Mouse (Mus musculus): ENCODE measurements around the gene Nxf3. TPM values are rescaled to one million over a fixed set of nuclear protein-coding genes. Genes with fewer than 3 reads are reported as not detected.

Gene Nxf3
- not detected for polyA plus RNA-seq (2014; fragmentation: Illumina TruSeq; extraction: RNeasy Lipid Tissue Mini Kit (QIAGEN cat#74804); ENCODE audit: low replicate concordance)

DNA sequence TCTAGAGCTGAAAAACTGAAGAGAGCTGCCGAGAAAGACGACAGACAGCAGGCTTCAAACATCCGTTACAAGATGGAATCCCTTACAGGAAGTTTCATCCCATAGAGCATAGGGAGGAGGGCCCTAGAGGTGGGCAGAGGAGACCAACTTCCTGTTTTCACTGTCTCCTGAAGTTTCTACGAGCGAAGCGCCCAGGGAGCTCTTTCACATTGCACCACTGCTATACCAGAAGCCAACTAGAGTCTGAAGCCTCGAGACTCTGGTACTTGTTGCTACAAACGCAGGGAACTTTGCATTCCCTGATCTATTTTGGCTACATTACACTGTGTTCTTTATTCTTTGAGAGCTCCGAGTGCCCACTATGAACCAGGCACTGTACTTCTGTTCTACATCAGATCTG is at the start of gene Nxf3:
Gene Nxf3 (minus strand): TSS at position 101 of the 400 bp plus-strand sequence.

DNA sequence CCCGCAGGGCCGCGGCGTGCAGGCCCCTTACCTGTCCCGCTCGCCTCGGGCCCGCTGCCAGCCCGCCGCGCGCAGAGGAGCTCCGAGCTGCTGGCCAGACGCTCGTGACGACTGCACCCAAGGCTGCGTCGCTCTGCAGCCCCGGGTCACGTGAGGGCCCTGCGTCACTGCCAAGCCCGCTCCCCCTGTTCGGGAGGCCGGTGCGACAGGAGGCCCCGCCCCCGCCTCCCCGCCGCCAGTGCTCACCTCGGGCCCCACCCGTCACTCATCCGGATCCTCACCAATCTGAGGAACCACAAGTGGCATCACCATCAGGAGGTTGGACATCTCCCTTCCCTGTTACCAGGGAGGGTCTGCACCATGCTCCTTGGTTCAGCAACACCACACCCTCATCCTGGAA is 17.0 kb downstream of the Nxf3 start, which contains the start of gene Bex2:
Gene Bex2 (minus strand): TSS at position 217 of the 400 bp plus-strand sequence.

DNA sequence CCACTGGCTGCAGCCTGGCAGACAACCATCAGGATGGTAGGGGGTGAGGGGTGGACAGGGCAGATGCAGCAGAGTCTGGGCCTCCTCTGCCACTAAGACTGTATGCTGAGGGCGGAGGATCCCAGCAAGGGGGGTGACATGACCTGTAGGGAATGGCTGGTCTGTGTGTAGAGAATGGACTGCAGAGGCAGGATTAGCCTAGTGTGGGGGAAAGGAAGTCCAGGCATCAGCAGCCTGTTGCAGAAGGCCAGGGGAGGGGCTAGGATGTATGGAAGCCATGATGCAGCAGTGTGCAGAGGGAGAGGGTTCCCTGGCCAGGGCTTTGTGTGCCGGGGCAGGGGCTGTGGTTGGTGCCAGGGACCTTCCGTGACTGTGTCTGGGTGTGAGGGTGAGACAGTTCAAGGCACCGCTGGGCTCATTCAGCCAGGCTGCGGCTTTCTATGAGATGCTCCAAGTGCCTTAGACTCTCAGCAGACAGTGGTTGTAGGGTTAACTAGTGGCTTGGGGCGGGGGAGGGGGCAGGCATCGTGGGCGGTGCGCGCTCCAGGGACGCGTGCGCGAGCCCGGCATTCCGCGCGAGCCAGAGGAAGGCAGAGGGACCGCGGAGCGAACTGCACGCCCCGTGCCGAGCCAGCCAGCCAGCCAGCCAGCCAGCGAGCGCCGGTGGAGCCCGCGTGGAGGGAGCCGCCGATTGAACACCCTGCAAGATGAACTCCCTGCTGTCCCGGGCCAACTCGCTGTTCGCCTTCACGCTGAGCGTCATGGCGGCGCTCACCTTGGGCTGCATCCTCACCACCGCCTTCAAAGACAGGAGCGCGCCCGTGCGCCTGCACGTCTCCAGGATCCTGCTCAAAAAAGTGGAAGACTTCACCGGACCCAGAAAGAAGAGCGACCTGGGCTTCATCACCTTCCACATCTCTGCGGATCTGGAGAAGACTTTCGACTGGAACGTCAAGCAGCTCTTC is 52.0 kb downstream of the Nxf3 start, which contains the start of gene Arxes1:
Gene Arxes1 (plus strand): TSS at position 569 of the 965 bp plus-strand sequence.

Other genes starting within 250 kb of the Nxf3 start
- 2.4 TPM for gene Gprasp2, start 246.2 kb downstream of the Nxf3 start, polyA plus RNA-seq (2014; fragmentation: Illumina TruSeq; extraction: RNeasy Lipid Tissue Mini Kit (QIAGEN cat#74804); ENCODE audit: low replicate concordance)
- gene Arxes2, start 91.4 kb downstream of the Nxf3 start, polyA plus RNA-seq (2014; fragmentation: Illumina TruSeq; extraction: RNeasy Lipid Tissue Mini Kit (QIAGEN cat#74804); ENCODE audit: low replicate concordance): 6.6 TPM
- gene Arxes1, start 51.9 kb downstream of the Nxf3 start, polyA plus RNA-seq (2014; fragmentation: Illumina TruSeq; extraction: RNeasy Lipid Tissue Mini Kit (QIAGEN cat#74804); ENCODE audit: low replicate concordance): 1.0 TPM
- gene Bex2, start 17.0 kb downstream of the Nxf3 start, polyA plus RNA-seq (2014; fragmentation: Illumina TruSeq; extraction: RNeasy Lipid Tissue Mini Kit (QIAGEN cat#74804); ENCODE audit: low replicate concordance): 1.9 TPM
- gene Bex4, start 53.7 kb upstream of the Nxf3 start, polyA plus RNA-seq (2014; fragmentation: Illumina TruSeq; extraction: RNeasy Lipid Tissue Mini Kit (QIAGEN cat#74804); ENCODE audit: low replicate concordance): not detected
- gene Tceal8, start 87.1 kb upstream of the Nxf3 start, polyA plus RNA-seq (2014; fragmentation: Illumina TruSeq; extraction: RNeasy Lipid Tissue Mini Kit (QIAGEN cat#74804); ENCODE audit: low replicate concordance): 21.4 TPM
- gene Tceal5, start 118.6 kb upstream of the Nxf3 start, polyA plus RNA-seq (2014; fragmentation: Illumina TruSeq; extraction: RNeasy Lipid Tissue Mini Kit (QIAGEN cat#74804); ENCODE audit: low replicate concordance): not detected
- gene Tceal7, start 129.5 kb upstream of the Nxf3 start, polyA plus RNA-seq (2014; fragmentation: Illumina TruSeq; extraction: RNeasy Lipid Tissue Mini Kit (QIAGEN cat#74804); ENCODE audit: low replicate concordance): not detected
- 0.74 TPM for gene Bex1, start 130.3 kb upstream of the Nxf3 start, polyA plus RNA-seq (2014; fragmentation: Illumina TruSeq; extraction: RNeasy Lipid Tissue Mini Kit (QIAGEN cat#74804); ENCODE audit: low replicate concordance)
- 165 TPM for gene Tceal9, start 159.8 kb upstream of the Nxf3 start, polyA plus RNA-seq (2014; fragmentation: Illumina TruSeq; extraction: RNeasy Lipid Tissue Mini Kit (QIAGEN cat#74804); ENCODE audit: low replicate concordance)
- 2.7 TPM for gene Bex3, start 185.0 kb upstream of the Nxf3 start, polyA plus RNA-seq (2014; fragmentation: Illumina TruSeq; extraction: RNeasy Lipid Tissue Mini Kit (QIAGEN cat#74804); ENCODE audit: low replicate concordance)

Measured in small intestine, adult 10 weeks (tissue).